Mouse (Mus musculus): ENCODE data around the gene Gm20489.
A peak's percentile ranks its signal among the peaks of the same experiment; 100 is the strongest.

Gene Gm20489

GRCm38 (mm10) chrX:101260441-101261325 lies 8.1 kb downstream of the Gm20489 start:
- DNase-seq (ENCODE audit: low read depth, low spot score): no peak

- no peak for DNase-seq (ENCODE audit: low read depth, low spot score)
These were observed 12.2 kb downstream of the Gm20489 start for GRCm38 (mm10) chrX:101256603-101257002.

- no peak for DNase-seq (ENCODE audit: low read depth, low spot score)
These were observed 14.1 kb downstream of the Gm20489 start for GRCm38 (mm10) chrX:101254740-101255139.

- peak; percentile 68 for DNase-seq (ENCODE audit: low read depth, low spot score)
These were observed 14.7 kb downstream of the Gm20489 start, which contains the start of gene Foxo4 for GRCm38 (mm10) chrX:101253952-101254729. Foxo4 (plus strand) TSS chrX:101254528.

- no peak for DNase-seq (ENCODE audit: low read depth, low spot score)
These were observed 23.8 kb downstream of the Gm20489 start for GRCm38 (mm10) chrX:101245011-101245410.

- DNase-seq (ENCODE audit: low read depth, low spot score): no peak
These were observed 46.0 kb downstream of the Gm20489 start for GRCm38 (mm10) chrX:101222796-101223162.

- peak; percentile 43 for DNase-seq (ENCODE audit: low read depth, low spot score)
These were observed 46.7 kb downstream of the Gm20489 start, which contains the start of gene Snx12 for GRCm38 (mm10) chrX:101221834-101222795. Snx12 (minus strand) TSS chrX:101222563.

All from c-Kit-negative CD71-positive TER-119-positive erythroid progenitor cells, embryonic 14.5 days (primary cell).